Mouse (Mus musculus): Measurements from ENCODE around the gene Tpr.

DNA sequence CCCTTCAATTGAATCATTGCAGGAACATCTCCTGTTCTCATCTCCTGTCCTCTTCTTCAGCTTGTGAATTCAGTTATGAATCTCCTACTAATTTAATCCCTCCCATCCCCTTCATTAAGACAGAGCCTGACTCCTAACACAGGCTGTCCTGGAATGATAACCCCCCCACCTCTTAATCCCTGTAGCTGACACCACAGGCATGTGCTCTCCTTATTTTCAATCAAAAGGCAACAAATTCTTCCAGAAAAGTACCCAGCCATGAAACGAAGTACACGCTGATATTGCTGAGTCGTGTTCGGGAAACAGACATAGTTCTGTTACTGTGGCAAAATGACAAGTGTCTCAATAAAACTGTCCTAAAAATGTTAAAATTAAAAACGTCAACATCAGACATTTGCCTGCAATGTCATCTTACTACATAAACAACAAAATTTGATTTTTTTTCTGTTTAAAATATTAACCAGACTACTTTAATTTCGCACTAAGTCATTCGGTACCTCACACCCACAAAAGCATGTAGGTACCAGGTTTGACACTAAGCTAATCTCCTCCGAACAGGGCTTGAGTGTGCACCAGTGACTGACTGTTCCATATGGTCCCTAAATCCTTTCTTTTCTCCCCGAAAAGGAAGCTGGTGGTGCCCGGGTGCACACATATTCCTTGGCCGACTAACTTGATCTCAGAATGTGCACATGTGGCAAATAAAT, 554 bp upstream of the Tpr start:
- no peak for TF ChIP-seq CTCF (IDR thresholded peaks at IDR 0.05; ENCODE audit: borderline replicate concordance, insufficient read depth, low read length)
- TF ChIP-seq POLR2A (IDR thresholded peaks at IDR 0.05; ENCODE audit: low read depth, low read length) = no peak; the same call in 1 of the 2 replicates

Measured in embryonic fibroblast, embryonic 13.5 days (primary cell).